Mouse (Mus musculus): ENCODE results near the gene Cmtr1. TPM values are rescaled to one million over a fixed set of nuclear protein-coding genes. Genes with fewer than 3 reads are reported as not detected.

The Cmtr1 gene
- polyA plus RNA-seq, 1 experiment: 23.6 TPM

- Histone ChIP-seq H3K4me1 (ENCODE audit: control insufficient read depth, insufficient read depth, low read length) (peaks cover 4% of the 10 kb centered on the region; the same call in 1 of the 2 replicates), H3K4me3 (ENCODE audit: insufficient read depth, low read depth, low read length) (no peak overlapping the region), H3K27me3 (replicated peaks; ENCODE audit: control insufficient read depth, insufficient read depth, low read length) (no peaks in the 10 kb centered on the region), H3K36me3 (ENCODE audit: control insufficient read depth, insufficient read depth, low read length) (no peaks in the 10 kb centered on the region), H3K27ac (ENCODE audit: insufficient read depth, low read depth, low read length) (no peak overlapping the region)
- no peak for DNase-seq
- TF ChIP-seq CTCF (conservative IDR thresholded peaks at IDR 0.05; ENCODE audit: insufficient read depth, insufficient read length, low read depth, low read length) (no peak), POLR2A (IDR thresholded peaks at IDR 0.05; ENCODE audit: low read depth, low read length) (no peak)
- 52% methylated on average over 11 of the region's 11 CpGs for WGBS
Observed at GRCm38 (mm10) chr17:29720755-29721365, 60.5 kb downstream of the Cmtr1 start.

GRCm38 (mm10) chr17:29724610-29725009 is 64.2 kb downstream of the Cmtr1 start:
- WGBS: 58% methylated on average over 6 of the region's 6 CpGs
- Histone ChIP-seq H3K27ac (ENCODE audit: insufficient read depth, low read depth, low read length) (no peak overlapping the region), H3K4me3 (ENCODE audit: insufficient read depth, low read depth, low read length) (no peak overlapping the region), H3K27me3 (replicated peaks; ENCODE audit: control insufficient read depth, insufficient read depth, low read length) (no peaks in the 10 kb centered on the region), H3K4me1 (ENCODE audit: control insufficient read depth, insufficient read depth, low read length) (no peaks in the 10 kb centered on the region), H3K36me3 (ENCODE audit: control insufficient read depth, insufficient read depth, low read length) (no peaks in the 10 kb centered on the region)
- no peak for TF ChIP-seq CTCF (conservative IDR thresholded peaks at IDR 0.05; ENCODE audit: insufficient read depth, insufficient read length, low read depth, low read length)
- no peak for TF ChIP-seq POLR2A (IDR thresholded peaks at IDR 0.05; ENCODE audit: low read depth, low read length)
- no peak for DNase-seq

- no peak for DNase-seq
- TF ChIP-seq POLR2A (IDR thresholded peaks at IDR 0.05; ENCODE audit: low read depth, low read length) (no peak), CTCF (conservative IDR thresholded peaks at IDR 0.05; ENCODE audit: insufficient read depth, insufficient read length, low read depth, low read length) (no peak)
- H3K27ac ChIP-seq (ENCODE audit: insufficient read depth, low read depth, low read length): no peak overlapping the region
- no peaks in the 10 kb centered on the region for H3K27me3 ChIP-seq (replicated peaks; ENCODE audit: control insufficient read depth, insufficient read depth, low read length)
- no peak overlapping the region for H3K4me3 ChIP-seq (ENCODE audit: insufficient read depth, low read depth, low read length)
- H3K4me1 ChIP-seq (ENCODE audit: control insufficient read depth, insufficient read depth, low read length): no peaks in the 10 kb centered on the region
- WGBS: 65% methylated on average over 6 of the region's 6 CpGs
- no peaks in the 10 kb centered on the region for H3K36me3 ChIP-seq (ENCODE audit: control insufficient read depth, insufficient read depth, low read length)
Observed at GRCm38 (mm10) chr17:29725027-29725620, 64.7 kb downstream of the Cmtr1 start.

- no peaks in the 10 kb centered on the region for H3K36me3 ChIP-seq (ENCODE audit: control insufficient read depth, insufficient read depth, low read length)
- no peaks in the 10 kb centered on the region for H3K27me3 ChIP-seq (replicated peaks; ENCODE audit: control insufficient read depth, insufficient read depth, low read length)
- no peak for DNase-seq
- no peaks in the 10 kb centered on the region for H3K4me1 ChIP-seq (ENCODE audit: control insufficient read depth, insufficient read depth, low read length)
- WGBS: 68% methylated on average over 8 of the region's 8 CpGs
- TF ChIP-seq POLR2A (IDR thresholded peaks at IDR 0.05; ENCODE audit: low read depth, low read length): no peak
- no peak for TF ChIP-seq CTCF (conservative IDR thresholded peaks at IDR 0.05; ENCODE audit: insufficient read depth, insufficient read length, low read depth, low read length)
- H3K4me3 ChIP-seq (ENCODE audit: insufficient read depth, low read depth, low read length): no peak overlapping the region
- H3K27ac ChIP-seq (ENCODE audit: insufficient read depth, low read depth, low read length): no peak overlapping the region
Observed at GRCm38 (mm10) chr17:29728082-29728481, 67.7 kb downstream of the Cmtr1 start.

GRCm38 (mm10) chr17:29730510-29731265 is 70.3 kb downstream of the Cmtr1 start:
- Histone ChIP-seq H3K4me3 (ENCODE audit: insufficient read depth, low read depth, low read length) (no peak overlapping the region), H3K4me1 (ENCODE audit: control insufficient read depth, insufficient read depth, low read length) (no peaks in the 10 kb centered on the region), H3K27ac (ENCODE audit: insufficient read depth, low read depth, low read length) (no peak overlapping the region), H3K36me3 (ENCODE audit: control insufficient read depth, insufficient read depth, low read length) (no peaks in the 10 kb centered on the region), H3K27me3 (replicated peaks; ENCODE audit: control insufficient read depth, insufficient read depth, low read length) (no peaks in the 10 kb centered on the region)
- DNase-seq: no peak
- TF ChIP-seq CTCF (conservative IDR thresholded peaks at IDR 0.05; ENCODE audit: insufficient read depth, insufficient read length, low read depth, low read length) (no peak), POLR2A (IDR thresholded peaks at IDR 0.05; ENCODE audit: low read depth, low read length) (no peak)
- 68% methylated on average over 13 of the region's 13 CpGs for WGBS

GRCm38 (mm10) chr17:29731266-29731952 is 71.0 kb downstream of the Cmtr1 start:
- no peaks in the 10 kb centered on the region for H3K36me3 ChIP-seq (ENCODE audit: control insufficient read depth, insufficient read depth, low read length)
- no peak overlapping the region for H3K27ac ChIP-seq (ENCODE audit: insufficient read depth, low read depth, low read length)
- WGBS: 77% methylated on average over 12 of the region's 12 CpGs
- TF ChIP-seq CTCF (conservative IDR thresholded peaks at IDR 0.05; ENCODE audit: insufficient read depth, insufficient read length, low read depth, low read length) (no peak), POLR2A (IDR thresholded peaks at IDR 0.05; ENCODE audit: low read depth, low read length) (no peak)
- H3K27me3 ChIP-seq (replicated peaks; ENCODE audit: control insufficient read depth, insufficient read depth, low read length): no peaks in the 10 kb centered on the region
- no peaks in the 10 kb centered on the region for H3K4me1 ChIP-seq (ENCODE audit: control insufficient read depth, insufficient read depth, low read length)
- no peak for DNase-seq
- no peak overlapping the region for H3K4me3 ChIP-seq (ENCODE audit: insufficient read depth, low read depth, low read length)

GRCm38 (mm10) chr17:29731953-29732325 is 71.5 kb downstream of the Cmtr1 start:
- no peaks in the 10 kb centered on the region for H3K4me1 ChIP-seq (ENCODE audit: control insufficient read depth, insufficient read depth, low read length)
- no peaks in the 10 kb centered on the region for H3K36me3 ChIP-seq (ENCODE audit: control insufficient read depth, insufficient read depth, low read length)
- TF ChIP-seq CTCF (conservative IDR thresholded peaks at IDR 0.05; ENCODE audit: insufficient read depth, insufficient read length, low read depth, low read length): no peak
- H3K27me3 ChIP-seq (replicated peaks; ENCODE audit: control insufficient read depth, insufficient read depth, low read length): no peaks in the 10 kb centered on the region
- WGBS: 73% methylated on average over 6 of the region's 6 CpGs
- H3K27ac ChIP-seq (ENCODE audit: insufficient read depth, low read depth, low read length): no peak overlapping the region
- no peak overlapping the region for H3K4me3 ChIP-seq (ENCODE audit: insufficient read depth, low read depth, low read length)
- no peak for DNase-seq

All from kidney, adult 2 months (tissue).